Comparison of ENCODE assay signal across 17 mouse cellular contexts in genomic region chr5:139255777-139256176, GRCm38 (mm10). TPM values are rescaled to one million over a fixed set of nuclear protein-coding genes. Genes with fewer than 3 reads are reported as not detected.
DNase-seq lines count a peak whose midpoint lies in the region; ATAC-seq and TF ChIP-seq lines count a peak whose summit lies in the region.
"Had no signal": no experiment of that assay in that cellular context is flagged by ENCODE, and none has a peak within 500 bp of the region (broad histone marks: within the 10 kb centered on the region; RNA-seq: fewer than 3 reads in every experiment).

No protein-coding gene starts in this region.

- no peaks in the 10 kb centered on the region for H3K27me3 ChIP-seq in limb, embryonic 13.5 days
- no peaks in the 10 kb centered on the region for H3K27me3 ChIP-seq in limb, embryonic 10.5 days (ENCODE audit: low read depth, poor library complexity, severe bottlenecking)
- H3K27me3 ChIP-seq in heart, adult 2 months (ENCODE audit: control insufficient read depth, insufficient read depth, low read length) = no peaks in the 10 kb centered on the region
- H3K27me3 ChIP-seq in heart, embryonic 11.5 days (ENCODE audit: control insufficient read depth, insufficient read depth, low read length) = no peaks in the 10 kb centered on the region
- no peaks in the 10 kb centered on the region for H3K27me3 ChIP-seq in limb, embryonic 15.5 days
- H3K27me3 ChIP-seq: embryonic facial prominence, embryonic 15.5 days had no signal

- H3K27ac ChIP-seq in limb, embryonic 13.5 days = no peak overlapping the region
- no peak overlapping the region for H3K27ac ChIP-seq in limb, embryonic 10.5 days
- peak overlapping the region; percentile 58 for H3K27ac ChIP-seq in heart, adult 2 months
- H3K27ac ChIP-seq in heart, embryonic 11.5 days (ENCODE audit: low read depth, low read length) = peak overlapping the region; percentile 62; the same call in 1 of the 2 replicates
- H3K27ac ChIP-seq in limb, embryonic 15.5 days = peak overlapping the region; percentile 17; the same call in 1 of the 2 replicates
- H3K27ac ChIP-seq: embryonic facial prominence, embryonic 15.5 days; hindbrain, postnatal 0 days had no signal

- H3K9ac ChIP-seq in limb, embryonic 13.5 days = peak overlapping the region; percentile 1; the same call in 1 of the 2 replicates
- no peak overlapping the region for H3K9ac ChIP-seq in heart, adult 2 months (ENCODE audit: low read depth, low read length)
- H3K9ac ChIP-seq in heart, embryonic 11.5 days (ENCODE audit: low read depth, low read length) = peak overlapping the region; percentile 39; the same call in 1 of the 2 replicates
- no peak overlapping the region for H3K9ac ChIP-seq in limb, embryonic 15.5 days
- H3K9ac ChIP-seq: embryonic facial prominence, embryonic 15.5 days had no signal

- H3K4me1 ChIP-seq in limb, embryonic 13.5 days = peaks cover 30% of the 10 kb centered on the region
- peaks cover 26% of the 10 kb centered on the region for H3K4me1 ChIP-seq in limb, embryonic 10.5 days
- peaks cover 22% of the 10 kb centered on the region for H3K4me1 ChIP-seq in heart, adult 2 months (ENCODE audit: control insufficient read depth, insufficient read depth, low read length)
- peaks cover 64% of the 10 kb centered on the region for H3K4me1 ChIP-seq in heart, embryonic 11.5 days (ENCODE audit: control insufficient read depth, insufficient read depth, low read length)
- H3K4me1 ChIP-seq in limb, embryonic 15.5 days = peaks cover 34% of the 10 kb centered on the region

- H3K36me3 ChIP-seq in limb, embryonic 13.5 days = peaks cover 43% of the 10 kb centered on the region
- peaks cover 60% of the 10 kb centered on the region for H3K36me3 ChIP-seq in limb, embryonic 10.5 days
- peaks cover 2% of the 10 kb centered on the region; the same call in 1 of the 2 replicates for H3K36me3 ChIP-seq in heart, adult 2 months (ENCODE audit: control insufficient read depth, insufficient read depth, low read length)
- no peaks in the 10 kb centered on the region for H3K36me3 ChIP-seq in heart, embryonic 11.5 days (ENCODE audit: control insufficient read depth, insufficient read depth, low read length)
- H3K36me3 ChIP-seq in limb, embryonic 15.5 days = peaks cover 22% of the 10 kb centered on the region

- H3K4me3 ChIP-seq in limb, embryonic 13.5 days = no peak overlapping the region
- no peak overlapping the region for H3K4me3 ChIP-seq in limb, embryonic 10.5 days
- no peak overlapping the region for H3K4me3 ChIP-seq in heart, adult 2 months
- H3K4me3 ChIP-seq in heart, embryonic 11.5 days (ENCODE audit: low read depth, low read length) = no peak overlapping the region
- no peak overlapping the region for H3K4me3 ChIP-seq in limb, embryonic 15.5 days
- H3K4me3 ChIP-seq: embryonic facial prominence, embryonic 15.5 days had no signal

- no peaks in the 10 kb centered on the region for H3K9me3 ChIP-seq in limb, embryonic 13.5 days
- no peaks in the 10 kb centered on the region for H3K9me3 ChIP-seq in limb, embryonic 10.5 days (replicated peaks)
- H3K9me3 ChIP-seq in heart, embryonic 11.5 days (replicated peaks; ENCODE audit: control insufficient read depth, low read length) = no peaks in the 10 kb centered on the region
- no peaks in the 10 kb centered on the region for H3K9me3 ChIP-seq in limb, embryonic 15.5 days
- H3K9me3 ChIP-seq: embryonic facial prominence, embryonic 15.5 days had no signal

- no peak for TF ChIP-seq CTCF in heart, adult 2 months (IDR thresholded peaks at IDR 0.05)

- 92% methylated on average over 6 of the region's 6 CpGs for WGBS in limb, embryonic 13.5 days
- 92% methylated on average over 6 of the region's 6 CpGs for WGBS in limb, embryonic 10.5 days
- WGBS in heart, adult 2 months = 54% methylated on average over 6 of the region's 6 CpGs
- 83% methylated on average over 6 of the region's 6 CpGs for WGBS in heart, embryonic 11.5 days (ENCODE audit: insufficient replicate concordance)
- WGBS in limb, embryonic 15.5 days = 88% methylated on average over 6 of the region's 6 CpGs

- ATAC-seq in limb, embryonic 13.5 days (ENCODE audit: low FRiP score, low read depth) = no peak
- no peak for ATAC-seq in heart, embryonic 11.5 days (replicated peaks; ENCODE audit: insufficient number of reproducible peaks, low FRiP score, low TSS enrichment)
- ATAC-seq in limb, embryonic 15.5 days (ENCODE audit: insufficient number of reproducible peaks, low FRiP score, low TSS enrichment, low read depth) = no peak
- ATAC-seq: activated CD4-positive, CD25-positive, alpha-beta regulatory T cell, adult 4 months; forebrain, embryonic 14.5 days; hindbrain, postnatal 0 days had no signal

- intact Hi-C loops in heart, adult 2 months (cut with DNase I) = no loop called here

- no peak overlapping the region for H3K4me2 ChIP-seq in limb, embryonic 13.5 days (replicated peaks)
- no peak overlapping the region for H3K4me2 ChIP-seq in heart, embryonic 11.5 days
- H3K4me2 ChIP-seq in limb, embryonic 15.5 days = no peak overlapping the region
- H3K4me2 ChIP-seq: embryonic facial prominence, embryonic 15.5 days had no signal

- no peak for TF ChIP-seq POLR2A in heart, adult 2 months (IDR thresholded peaks at IDR 0.05; ENCODE audit: insufficient read depth, low read depth, low read length)

- no peaks in the 10 kb centered on the region; the same call in 1 of the 2 replicates for H3K79me2 ChIP-seq in heart, adult 2 months (replicated peaks; ENCODE audit: control insufficient read depth, insufficient read depth, low read length)

- no peak for TF ChIP-seq EP300 in heart, adult 2 months (IDR thresholded peaks at IDR 0.05; ENCODE audit: insufficient read depth, low read depth, low read length)

- DNase-seq in limb, embryonic 10.5 days (ENCODE audit: low spot score) = no peak
- DNase-seq in heart, adult 2 months = peak in 1 of 2 experiments; percentile 31
- DNase-seq in cerebellum, adult 18-20 months = no peak
- DNase-seq in neural tube, embryonic 10.5 days (ENCODE audit: extremely low spot score, low spot score) = no peak
- DNase-seq: cerebellum, adult 11 months; gastrocnemius, postnatal 10 days; kidney, adult 8-10 months; lung, adult 18-20 months; right cerebral cortex, adult 18-20 months; thymus, adult 2 months had no signal

RNA-seq across cellular contexts. Expression of gene Get4, which starts 3.7 kb away (rescaled TPM):
- 155 and 165 TPM in 2 replicates for polyA plus RNA-seq in limb, embryonic 13.5 days (2015; fragmentation: Nextera tagmentation; extraction: Ambion mirVana)
- 196 and 215 TPM in 2 replicates for polyA plus RNA-seq in limb, embryonic 10.5 days (2016; fragmentation: Nextera tagmentation; extraction: Ambion mirVana)
- total RNA-seq in heart, adult 2 months (2021) = 10 to 100 TPM; 38.2 to 45.4 TPM
- polyA plus RNA-seq in heart, adult 2 months (2012; rRNA removed) = 57.3 and 59.6 TPM in 2 replicates
- polyA plus RNA-seq in heart, embryonic 11.5 days (2014; fragmentation: Nextera tagmentation; extraction: Ambion mirVana) = 138 and 139 TPM in 2 replicates
- 153 and 171 TPM in 2 replicates for polyA plus RNA-seq in limb, embryonic 15.5 days (2015; fragmentation: Nextera tagmentation; extraction: Ambion mirVana)

RNA-seq across cellular contexts. Expression of gene Sun1, which starts 55.3 kb away (rescaled TPM):
- polyA plus RNA-seq in limb, embryonic 13.5 days (2015; fragmentation: Nextera tagmentation; extraction: Ambion mirVana) = 48.7 and 51.1 TPM in 2 replicates
- polyA plus RNA-seq in limb, embryonic 10.5 days (2016; fragmentation: Nextera tagmentation; extraction: Ambion mirVana) = 47.9 and 52.7 TPM in 2 replicates
- 10 to 100 TPM; 45.9 to 50.3 TPM for total RNA-seq in heart, adult 2 months (2021)
- 34.1 and 50.8 TPM in 2 replicates for polyA plus RNA-seq in heart, adult 2 months (2012; rRNA removed)
- polyA plus RNA-seq in heart, embryonic 11.5 days (2014; fragmentation: Nextera tagmentation; extraction: Ambion mirVana) = 33.4 and 40.9 TPM in 2 replicates
- polyA plus RNA-seq in limb, embryonic 15.5 days (2015; fragmentation: Nextera tagmentation; extraction: Ambion mirVana) = 52.4 and 56.7 TPM in 2 replicates

Comparison
In these comparisons a context has a peak if more than half of its experiments do, and no peak if none do; other contexts are left out.
1. H3K27ac ChIP-seq: peak in heart, adult 2 months (single experiment), heart, embryonic 11.5 days (single experiment) and limb, embryonic 15.5 days (single experiment); none in limb, embryonic 13.5 days (single experiment) and limb, embryonic 10.5 days (single experiment).
2. H3K9ac ChIP-seq: peak in limb, embryonic 13.5 days (single experiment) and heart, embryonic 11.5 days (single experiment); none in heart, adult 2 months (single experiment) and limb, embryonic 15.5 days (single experiment).